Mouse (Mus musculus) cerebellum, postnatal 36 days (tissue): ENCODE results near the gene Ensa.
"Not testable (repeated sequence)": the region's sequence is repeated elsewhere in the genome, so short reads cannot be mapped to it uniquely, and the experiment has no call there.

Source experiments
- DNase-seq, 2 experiments: peaks; one replicate each; pipeline ENCODE4 v3.0.0; 2021 to 2022; ENCODE audit warnings: mixed read lengths in 2 of 2

The Ensa gene

GRCm38 (mm10) chr3:95663969-95664608 lies 39.3 kb downstream of the Ensa start:
- no peak for DNase-seq

GRCm38 (mm10) chr3:95664940-95665352 lies 40.2 kb downstream of the Ensa start:
- no peak for DNase-seq

- no peak for DNase-seq
These were observed 41.5 kb downstream of the Ensa start for GRCm38 (mm10) chr3:95666124-95666844.

DNA sequence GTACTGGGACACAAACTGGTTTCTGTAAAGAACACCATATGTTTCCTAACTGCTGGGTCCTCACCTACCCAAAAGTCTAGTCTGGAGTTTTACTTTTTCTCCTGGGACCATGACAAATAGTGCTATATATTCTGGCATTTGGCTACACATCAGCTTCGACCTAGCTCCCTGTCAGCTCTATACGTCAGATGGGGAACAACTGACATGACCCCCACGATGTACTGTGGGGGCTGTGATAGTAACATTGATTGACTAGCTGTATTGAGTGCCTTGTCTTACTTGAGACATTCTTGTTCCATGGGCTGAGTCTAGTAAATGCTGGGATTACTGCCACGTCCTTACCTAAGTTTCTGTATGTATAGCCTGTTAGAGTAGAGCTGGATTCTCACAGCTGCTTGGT lies 42.7 kb downstream of the Ensa start:
- no peak for DNase-seq

GRCm38 (mm10) chr3:95668026-95668425 lies 43.2 kb downstream of the Ensa start:
- peak; percentile 31 to 43 for DNase-seq

GRCm38 (mm10) chr3:95668589-95669308 lies 44.0 kb downstream of the Ensa start:
- DNase-seq, result no peak

DNA sequence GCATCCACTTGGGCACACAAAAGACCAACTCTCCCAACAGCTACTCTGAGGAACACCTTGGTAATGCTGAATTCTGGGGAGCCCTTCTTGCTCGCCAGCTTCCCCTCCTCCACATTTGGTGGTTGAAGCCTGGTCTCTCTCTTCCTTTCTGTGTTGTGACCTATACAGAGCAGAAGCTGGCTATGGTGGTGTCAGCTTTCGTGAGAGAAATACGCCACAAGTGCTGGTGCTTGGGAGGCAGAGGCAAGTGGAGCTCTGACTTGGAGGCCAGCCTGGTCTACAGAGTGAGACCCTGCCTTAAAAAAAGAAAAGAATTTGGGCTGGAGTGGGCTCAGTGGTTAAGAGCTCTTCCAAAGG lies 44.5 kb downstream of the Ensa start:
- DNase-seq, result no peak

- not testable (repeated sequence) for DNase-seq
These were observed 45.6 kb downstream of the Ensa start for GRCm38 (mm10) chr3:95670419-95670818.

DNA sequence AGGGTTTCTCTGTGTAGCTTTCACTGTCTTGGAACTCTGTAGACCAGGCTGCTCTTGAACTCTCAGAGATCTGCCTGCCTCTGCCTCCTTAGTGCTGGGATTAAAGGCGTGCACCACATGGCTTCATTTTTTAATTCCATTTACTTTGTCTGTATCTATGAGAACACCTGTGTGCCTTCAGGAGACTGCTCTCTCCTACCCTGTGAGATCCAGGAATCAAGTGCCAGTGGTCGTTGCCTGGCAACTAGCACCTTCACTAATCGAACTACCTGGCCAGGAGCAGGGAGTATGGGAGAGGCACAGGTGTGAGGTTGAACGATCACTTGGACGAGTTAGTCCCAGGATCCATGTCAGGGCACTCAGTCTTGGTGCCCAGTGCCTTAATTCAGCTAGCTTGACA lies 46.4 kb downstream of the Ensa start:
- DNase-seq, result no peak

DNA sequence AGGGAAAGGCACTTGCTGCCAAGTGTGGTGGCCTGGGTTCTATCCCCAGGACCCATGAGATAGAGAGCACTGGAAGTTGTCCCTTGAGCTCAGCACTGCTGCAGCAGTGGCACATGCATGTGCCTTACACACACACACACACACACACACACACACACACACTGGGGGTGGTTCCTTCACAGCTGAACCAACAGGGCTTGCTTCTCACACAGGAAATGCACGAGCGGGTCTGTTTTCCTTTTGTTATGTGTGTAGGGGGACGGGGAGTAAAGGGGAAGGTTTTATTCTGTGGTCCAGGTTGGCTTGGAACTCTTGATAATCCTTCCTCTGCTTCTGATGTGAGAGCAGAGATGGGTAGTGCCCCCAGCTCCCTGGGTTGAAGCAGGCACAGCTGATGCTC lies 47.7 kb downstream of the Ensa start:
- no peak for DNase-seq

- DNase-seq, result no peak
These were observed 48.3 kb downstream of the Ensa start for GRCm38 (mm10) chr3:95672861-95673706.

GRCm38 (mm10) chr3:95673707-95674211 lies 49.0 kb downstream of the Ensa start:
- DNase-seq, result no peak

DNA sequence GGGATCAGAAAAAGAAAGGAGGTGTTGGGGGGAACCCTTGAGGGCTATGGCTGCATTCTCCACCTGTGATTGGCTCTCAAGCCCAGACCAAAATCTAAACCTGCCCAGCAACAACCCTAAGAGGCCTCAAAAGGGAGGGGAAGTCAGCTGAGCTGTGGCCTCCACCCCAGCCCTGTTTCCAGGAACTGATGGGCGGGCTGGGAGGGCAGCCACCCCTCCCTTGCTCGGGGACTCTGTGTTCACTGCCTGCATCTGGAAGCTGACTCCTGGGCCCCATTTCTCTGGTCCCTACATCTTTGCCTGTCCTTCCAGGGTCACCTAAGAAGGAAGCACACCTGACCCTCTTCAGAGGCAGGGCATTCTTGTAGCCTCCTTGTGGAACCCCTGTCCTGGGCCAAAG lies 49.4 kb downstream of the Ensa start:
- DNase-seq, result no peak

GRCm38 (mm10) chr3:95674812-95675211 lies 50.0 kb downstream of the Ensa start:
- no peak for DNase-seq

DNA sequence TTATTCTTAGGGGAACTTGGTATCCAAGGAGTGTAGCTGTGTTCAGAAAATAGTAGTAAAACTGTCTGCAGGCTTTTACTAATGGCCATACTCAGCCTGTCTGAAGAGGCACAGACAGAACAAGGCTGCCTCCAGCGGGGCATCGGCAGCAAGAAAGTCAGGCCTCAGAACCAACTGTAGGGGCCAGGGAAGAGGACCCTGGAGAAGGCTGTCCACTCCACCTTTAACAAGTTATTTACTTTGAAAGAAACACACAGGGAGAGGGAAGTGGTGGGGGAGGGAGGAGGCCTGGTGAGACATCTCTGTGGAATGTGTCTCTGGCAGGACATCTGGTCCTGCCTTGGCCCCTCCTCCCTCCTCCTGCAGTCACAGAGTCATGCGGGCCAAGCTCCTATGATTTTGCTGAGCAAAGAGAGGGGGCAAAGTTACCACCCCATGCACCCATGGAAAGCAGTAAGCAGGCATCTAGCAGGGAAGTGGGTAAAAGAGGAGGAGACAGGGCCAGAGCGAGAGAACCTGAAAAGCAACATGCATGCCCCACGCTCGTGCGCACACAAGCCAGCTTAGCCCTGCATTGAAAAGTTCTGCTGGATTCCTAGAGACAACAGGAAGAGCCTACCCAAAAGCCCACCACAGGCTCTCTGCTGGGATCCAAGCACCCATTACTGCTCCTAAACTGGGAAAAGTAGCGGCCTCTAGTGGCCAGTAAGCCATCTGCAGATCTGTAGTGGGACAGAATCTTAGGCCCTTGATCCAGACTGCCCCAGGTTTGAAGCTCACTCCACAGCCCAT lies 50.7 kb downstream of the Ensa start:
- peak; percentile 69 to 74 for DNase-seq

DNA sequence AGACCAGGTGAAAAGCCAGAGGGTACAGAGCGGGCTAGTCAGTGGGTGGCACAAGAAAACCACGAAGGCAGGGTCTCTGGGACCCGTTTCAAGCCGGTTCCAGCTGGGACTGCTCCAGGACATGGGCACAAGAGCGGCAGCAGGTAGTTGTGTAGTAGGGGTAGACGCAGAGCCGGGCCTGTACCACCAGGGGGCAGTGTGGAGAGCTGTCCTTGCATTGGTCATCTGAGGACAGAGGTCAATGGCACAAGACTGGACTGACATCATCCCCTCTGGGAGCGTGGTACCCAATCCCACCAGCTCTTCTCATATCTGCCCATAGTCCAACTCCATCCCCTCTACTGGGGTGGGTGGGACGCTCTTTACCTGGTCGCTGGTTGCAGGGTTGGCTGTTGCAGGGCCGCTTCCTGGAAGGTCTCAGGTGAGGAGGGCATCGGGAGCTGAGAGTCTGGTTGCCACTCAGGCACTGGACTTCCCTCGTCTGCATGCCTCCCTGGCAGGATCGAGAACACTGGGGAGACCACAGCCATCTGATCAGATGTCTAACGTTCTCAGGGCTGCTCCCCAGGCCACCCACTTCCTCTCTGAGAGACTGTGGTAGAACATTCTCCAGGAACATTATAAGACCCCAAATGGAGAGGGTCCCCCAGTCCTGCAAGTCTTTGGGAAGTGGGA lies 52.1 kb downstream of the Ensa start:
- peak; percentile 59 to 66 for DNase-seq

GRCm38 (mm10) chr3:95677420-95678090 lies 52.8 kb downstream of the Ensa start:
- DNase-seq, result no peak

GRCm38 (mm10) chr3:95679551-95679950 lies 54.8 kb downstream of the Ensa start:
- no peak for DNase-seq

- no peak for DNase-seq
These were observed 55.9 kb downstream of the Ensa start for GRCm38 (mm10) chr3:95680673-95681072.

- DNase-seq, result no peak
These were observed 56.6 kb downstream of the Ensa start for GRCm38 (mm10) chr3:95681365-95681764.
